Mouse (Mus musculus): ENCODE results near the gene Rpl11. TPM values are rescaled to one million over a fixed set of nuclear protein-coding genes. Genes with fewer than 3 reads are reported as not detected.
"Not testable (repeated sequence)": the region's sequence is repeated elsewhere in the genome, so short reads cannot be mapped to it uniquely, and the experiment has no call there.

Gene Rpl11
- total RNA-seq, 2 experiments from 2014 or later: 540 to 1,023 TPM

DNA sequence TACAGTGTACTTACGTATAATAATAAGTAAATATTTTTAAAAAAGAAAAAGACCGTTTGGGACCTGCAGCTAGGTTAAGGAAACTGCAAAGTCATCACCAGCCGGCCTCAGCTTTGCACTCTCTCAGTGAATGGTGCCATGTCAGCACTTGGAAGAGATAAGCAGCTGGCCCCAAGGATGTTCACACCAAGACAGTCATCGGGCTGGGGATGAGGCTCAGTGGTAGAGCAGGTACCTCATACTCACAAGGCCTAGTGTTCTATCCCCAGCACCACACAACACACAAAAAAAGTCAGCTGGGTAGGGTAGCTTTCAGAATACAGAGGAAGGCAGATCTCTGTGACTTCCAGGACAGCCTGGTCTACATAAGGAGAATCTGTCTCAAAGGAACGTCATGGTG lies 68.0 kb downstream of the Rpl11 start:
- no peak for ATAC-seq (ENCODE audit: poor library complexity, severe bottlenecking)

DNA sequence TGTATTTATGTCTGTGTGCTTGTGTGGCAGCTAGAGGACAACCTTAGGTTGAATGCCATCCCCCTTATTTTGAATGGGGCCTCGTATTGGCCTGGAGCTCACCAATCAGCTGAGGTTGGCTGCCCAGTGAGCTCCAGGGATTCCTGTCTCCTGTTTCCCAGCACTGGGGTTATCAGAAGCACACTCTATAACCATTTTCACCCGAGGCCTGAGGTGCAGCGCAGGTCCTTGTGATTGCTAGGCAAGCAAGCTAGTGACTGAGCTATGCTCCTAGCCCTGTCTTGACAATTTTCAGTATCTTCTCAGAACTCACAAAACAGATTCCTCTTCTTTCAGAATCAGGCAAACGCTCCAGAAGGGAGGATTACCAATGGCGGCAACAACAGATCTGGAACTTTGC lies 68.7 kb downstream of the Rpl11 start:
- ATAC-seq (ENCODE audit: poor library complexity, severe bottlenecking): no peak

DNA sequence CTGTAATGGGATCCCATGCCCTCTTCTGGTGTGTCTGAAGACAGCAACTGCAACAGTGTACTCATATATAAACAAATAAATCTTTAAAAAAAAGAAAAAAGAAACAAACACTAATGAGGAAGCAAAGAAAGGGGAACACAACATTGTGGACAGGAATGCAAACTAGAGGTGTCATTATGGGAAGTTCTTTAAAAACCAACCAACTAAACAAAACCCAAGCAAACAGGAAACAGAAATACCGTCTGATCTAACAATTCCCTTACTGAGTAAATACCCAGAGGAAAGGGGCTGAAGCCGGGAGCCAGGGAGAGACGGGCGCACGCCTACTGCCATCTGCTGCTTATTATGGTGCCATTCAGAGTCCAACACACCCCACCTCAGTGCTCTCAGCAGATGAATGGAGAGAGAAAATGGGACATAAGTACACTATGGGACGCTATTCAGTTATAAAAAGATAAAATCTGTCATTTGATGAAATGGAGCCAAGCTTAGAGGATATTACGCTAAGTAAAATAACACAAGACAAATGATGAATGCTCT lies 71.6 kb downstream of the Rpl11 start:
- ATAC-seq (ENCODE audit: poor library complexity, severe bottlenecking): peak; percentile 77

DNA sequence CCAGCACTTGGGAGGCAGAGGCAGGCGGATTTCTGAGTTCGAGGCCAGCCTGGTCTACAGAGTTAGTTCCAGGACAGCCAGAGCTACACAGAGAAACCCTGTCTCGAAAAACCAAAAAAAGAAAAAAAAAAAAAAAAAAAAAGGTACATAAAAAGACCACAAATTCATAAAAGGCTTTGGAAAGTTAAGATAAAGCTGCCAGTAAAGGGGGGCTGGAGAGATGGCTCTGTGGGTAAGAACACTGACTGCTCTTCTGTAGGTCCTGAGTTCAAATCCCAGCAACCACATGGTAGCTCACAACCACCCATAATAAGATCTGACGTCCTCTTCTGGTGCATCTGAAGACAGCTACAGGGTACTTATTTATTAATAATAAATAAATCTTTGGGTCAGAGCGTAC lies 73.0 kb downstream of the Rpl11 start:
- ATAC-seq (ENCODE audit: poor library complexity, severe bottlenecking): not testable (repeated sequence)

Other genes starting within 250 kb of the Rpl11 start
- 104 and 125 TPM in 2 replicates for gene Srsf10, start 197.7 kb downstream of the Rpl11 start, total RNA-seq (2015)
- 130 and 147 TPM in 2 replicates for gene Srsf10, start 197.7 kb downstream of the Rpl11 start, total RNA-seq (2017)
- gene Pnrc2, start 179.6 kb downstream of the Rpl11 start, total RNA-seq (2015): 248 and 273 TPM in 2 replicates
- 249 and 251 TPM in 2 replicates for gene Pnrc2, start 179.6 kb downstream of the Rpl11 start, total RNA-seq (2017)
- gene Cnr2, start 158.0 kb downstream of the Rpl11 start, total RNA-seq (2015): 15.2 and 16.9 TPM in 2 replicates
- gene Cnr2, start 158.0 kb downstream of the Rpl11 start, total RNA-seq (2017): 18.8 and 20.7 TPM in 2 replicates
- gene Fuca1, start 132.7 kb downstream of the Rpl11 start, total RNA-seq (2015): 72.1 and 86.7 TPM in 2 replicates
- gene Fuca1, start 132.7 kb downstream of the Rpl11 start, total RNA-seq (2017): 143 and 189 TPM in 2 replicates
- gene Hmgcl, start 107.0 kb downstream of the Rpl11 start, total RNA-seq (2015): 60.7 and 76.8 TPM in 2 replicates
- 54.9 and 60.4 TPM in 2 replicates for gene Hmgcl, start 107.0 kb downstream of the Rpl11 start, total RNA-seq (2017)
- gene Gale, start 89.7 kb downstream of the Rpl11 start, total RNA-seq (2015): 6.4 and 7.6 TPM in 2 replicates
- 10.0 and 11.6 TPM in 2 replicates for gene Gale, start 89.7 kb downstream of the Rpl11 start, total RNA-seq (2017)
- gene Lypla2, start 80.8 kb downstream of the Rpl11 start, total RNA-seq (2015): 49.7 and 51.4 TPM in 2 replicates
- gene Lypla2, start 80.8 kb downstream of the Rpl11 start, total RNA-seq (2017): 21.4 and 25.3 TPM in 2 replicates
- gene Pithd1, start 66.2 kb downstream of the Rpl11 start, total RNA-seq (2015): 14.9 and 18.5 TPM in 2 replicates
- 20.6 and 26.2 TPM in 2 replicates for gene Pithd1, start 66.2 kb downstream of the Rpl11 start, total RNA-seq (2017)
- 61.0 and 62.7 TPM in 2 replicates for gene Eloa, start 31.7 kb downstream of the Rpl11 start, total RNA-seq (2015)
- gene Eloa, start 31.7 kb downstream of the Rpl11 start, total RNA-seq (2017): 63.0 and 68.6 TPM in 2 replicates
- 1.9 and 2.0 TPM in 2 replicates for gene Id3, start 90.1 kb upstream of the Rpl11 start, total RNA-seq (2015)
- gene Id3, start 90.1 kb upstream of the Rpl11 start, total RNA-seq (2017): 0.77 and 1.8 TPM in 2 replicates
- gene E2f2, start 119.0 kb upstream of the Rpl11 start, total RNA-seq (2015): 78.1 and 107 TPM in 2 replicates
- gene E2f2, start 119.0 kb upstream of the Rpl11 start, total RNA-seq (2017): 59.4 and 63.6 TPM in 2 replicates
- not detected in 2 replicates for gene Asap3, start 152.9 kb upstream of the Rpl11 start, total RNA-seq (2015)
- gene Asap3, start 152.9 kb upstream of the Rpl11 start, total RNA-seq (2017): 0.04 TPM in 1 of 2 replicates, not detected in the other
- gene Tcea3, start 194.3 kb upstream of the Rpl11 start, total RNA-seq (2015): 5.6 and 6.0 TPM in 2 replicates
- gene Tcea3, start 194.3 kb upstream of the Rpl11 start, total RNA-seq (2017): 3.5 and 7.2 TPM in 2 replicates
- gene Zfp46, start 231.3 kb upstream of the Rpl11 start, total RNA-seq (2015): 4.2 and 4.5 TPM in 2 replicates
- gene Zfp46, start 231.3 kb upstream of the Rpl11 start, total RNA-seq (2017): 8.1 and 9.3 TPM in 2 replicates